Mouse (Mus musculus) embryonic fibroblast, embryonic 13.5 days (primary cell): ENCODE results near the gene Pgm3.

Source experiments
- CTCF ChIP-seq: IDR thresholded peaks from 2 replicates; pipeline ENCODE4 v1.5.1; 2011; ENCODE audit warnings: mild to moderate bottlenecking, control low read depth, low read length, moderate library complexity, borderline replicate concordance; ENCODE audit not compliant: insufficient read depth
- POLR2A ChIP-seq: IDR thresholded peaks from 2 replicates; pipeline ENCODE4 v1.6.1; 2011; ENCODE audit warnings: low read depth, mild to moderate bottlenecking, control low read depth, low read length, moderate library complexity

- TF ChIP-seq POLR2A (no peak), CTCF (no peak)
These were observed 40.4 kb upstream of the Pgm3 start for GRCm38 (mm10) chr9:86612091-86612490.
